Mouse (Mus musculus) neutrophil, adult 83 days (primary cell): ENCODE data around the gene Ovch2. TPM values are rescaled to one million over a fixed set of nuclear protein-coding genes. Genes with fewer than 3 reads are reported as not detected.

Source experiments
- total RNA-seq, 2 experiments: library from RNA; stranded (reverse); gene quantifications; one replicate each; pipeline ENCODE4 v1.2.4; 2023

The Ovch2 gene
- not detected for total RNA-seq

GRCm38 (mm10) chr7:107801108-107801507 is at the start of gene Ovch2:
Gene Ovch2 (minus strand): TSS chr7:107801208.

GRCm38 (mm10) chr7:107847390-107847789 is 46.4 kb upstream of the Ovch2 start, which contains the start of gene Olfr470:
Gene Olfr470 (minus strand): TSS chr7:107847490.

DNA sequence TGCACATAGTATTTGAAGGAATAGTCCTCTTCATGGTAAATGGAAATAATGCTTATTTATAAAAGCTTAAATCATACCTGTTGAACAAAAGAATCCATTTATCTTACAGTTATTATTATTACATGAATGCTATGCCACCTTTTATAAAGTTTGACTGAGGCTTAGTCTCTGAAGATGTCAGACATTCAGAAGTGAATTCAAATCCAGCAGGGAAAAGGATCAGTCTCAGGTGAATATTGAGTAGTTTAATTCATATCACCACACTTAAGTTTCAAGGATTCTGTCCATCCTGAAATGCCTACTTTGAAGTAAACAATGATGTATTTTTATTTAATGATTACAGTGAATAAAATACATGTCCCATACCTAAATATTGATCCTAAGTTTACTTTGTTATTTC is 24.4 kb upstream of the Ovch2 start, which contains the start of gene Olfr469:
Gene Olfr469, minus strand, starts transcription at position 101 of the 400 bp plus-strand sequence.

GRCm38 (mm10) chr7:107811963-107812362 is 11.0 kb upstream of the Ovch2 start, which contains the start of gene Olfr467:
Gene Olfr467 (plus strand): TSS chr7:107812263.

DNA sequence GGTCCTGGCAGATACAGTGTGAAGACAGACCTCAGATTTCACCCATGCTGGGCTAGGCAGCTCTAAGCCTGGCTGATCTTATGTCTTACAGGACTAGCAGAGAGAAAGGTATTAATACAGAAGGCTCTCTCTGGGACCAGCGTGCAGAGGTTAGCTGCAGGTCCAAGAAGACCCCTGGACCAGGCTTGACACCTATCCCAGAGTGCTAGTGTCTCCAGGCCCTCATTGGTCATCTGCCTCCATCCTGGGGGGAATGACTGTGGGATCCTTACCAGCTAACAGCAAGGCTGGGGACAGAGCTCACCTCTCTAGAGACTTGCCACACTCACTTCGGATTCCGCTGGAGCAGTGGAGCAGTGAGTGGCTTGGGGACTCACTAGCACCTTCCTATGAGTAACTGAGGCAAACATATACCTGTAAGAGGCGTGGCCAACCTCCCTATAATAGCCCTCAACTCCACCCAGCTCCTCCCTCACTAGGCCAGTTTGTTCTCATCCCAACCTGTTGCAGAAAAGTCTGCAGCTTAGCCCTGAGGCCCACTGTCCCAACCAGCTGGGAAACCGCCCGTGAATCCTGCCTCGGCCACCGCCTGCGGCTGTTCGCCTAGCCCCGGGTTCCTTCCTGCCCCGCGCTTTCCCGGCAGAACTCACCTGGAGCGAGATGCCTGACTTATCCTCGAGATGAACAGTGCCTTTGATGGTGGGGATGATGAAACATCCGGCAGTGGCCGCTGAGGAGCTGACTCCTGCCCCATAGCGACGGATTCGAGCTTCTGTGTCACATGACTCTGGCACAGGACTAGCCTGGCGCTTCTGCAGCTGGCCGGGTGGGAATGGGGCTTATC is 43.5 kb downstream of the Ovch2 start, which contains the start of gene Cyb5r2:
Gene Cyb5r2, minus strand, starts transcription at position 725 of the 844 bp plus-strand sequence.

Other genes with a start within 250 kb of the Ovch2 start
- not detected for gene Olfml1, start 233.8 kb downstream of the Ovch2 start, total RNA-seq
- 10 to 100 TPM; 12.4 to 15.7 TPM for gene Ppfibp2, start 206.0 kb downstream of the Ovch2 start, total RNA-seq
- not detected for gene 5330417H12Rik, start 176.0 kb downstream of the Ovch2 start, total RNA-seq
- not detected for gene Cyb5r2, start 43.2 kb downstream of the Ovch2 start, total RNA-seq
- gene Olfr467, start 11.1 kb upstream of the Ovch2 start, total RNA-seq: not detected
- not detected for gene Olfr469, start 24.3 kb upstream of the Ovch2 start, total RNA-seq
- gene Olfr470, start 46.3 kb upstream of the Ovch2 start, total RNA-seq: not detected
- gene Olfr472, start 96.7 kb upstream of the Ovch2 start, total RNA-seq: not detected
- not detected for gene Olfr473, start 129.2 kb upstream of the Ovch2 start, total RNA-seq
- not detected for gene Olfr474, start 153.4 kb upstream of the Ovch2 start, total RNA-seq
- not detected for gene Olfr476, start 163.6 kb upstream of the Ovch2 start, total RNA-seq
- not detected for gene Olfr477, start 185.5 kb upstream of the Ovch2 start, total RNA-seq
- gene Olfr478, start 232.8 kb upstream of the Ovch2 start, total RNA-seq: not detected
- gene Olfr479, start 249.5 kb upstream of the Ovch2 start, total RNA-seq: not detected